Mouse (Mus musculus) layer of hippocampus, adult 18-20 months (tissue): Measurements from ENCODE around the gene Mrgpra4. TPM values are rescaled to one million over a fixed set of nuclear protein-coding genes. Genes with fewer than 3 reads are reported as not detected.

ENCODE experiments used
- DNase-seq, 2 experiments: peaks; one replicate each; pipeline ENCODE4 v3.0.0; 2022; ENCODE audit warnings: low spot score in 2 of 2
- long read RNA-seq: library from polyadenylated mRNA; stranded (forward); transcript quantifications from one replicate; pipeline ENCODE4 v2.0.0, GENCODE M21; 2021
- total RNA-seq, 2 experiments: library from RNA; stranded (reverse); gene quantifications; 2 replicates each; pipeline ENCODE4 v1.2.3; 2021

Gene Mrgpra4
- not detected for total RNA-seq
- long read RNA-seq = 0 reads

- no peak for DNase-seq
Observed at GRCm38 (mm10) chr7:47981995-47982394, at the start of gene Mrgpra4. Gene Mrgpra4, minus strand, starts transcription at chr7:47982095.

GRCm38 (mm10) chr7:48027497-48027896 lies 45.6 kb upstream of the Mrgpra4 start, which contains the start of gene Mrgprx1:
Gene Mrgprx1, minus strand, starts transcription at chr7:48027597.
- DNase-seq = no peak

GRCm38 (mm10) chr7:48017874-48018273 lies 36.0 kb upstream of the Mrgpra4 start:
- no peak for DNase-seq

GRCm38 (mm10) chr7:47995689-47996088 lies 13.8 kb upstream of the Mrgpra4 start:
- no peak for DNase-seq

GRCm38 (mm10) chr7:47986752-47987151 lies 4.9 kb upstream of the Mrgpra4 start:
- DNase-seq = no peak

Other genes with a start within 250 kb of the Mrgpra4 start
- gene Mrgprx1, start 45.5 kb upstream of the Mrgpra4 start, total RNA-seq = not detected
- gene Mrgprb5, start 186.9 kb upstream of the Mrgpra4 start, total RNA-seq = not detected
- not detected for gene Mrgprb4, start 217.2 kb upstream of the Mrgpra4 start, total RNA-seq